Mouse (Mus musculus): ENCODE measurements around the gene Stard8. TPM values are rescaled to one million over a fixed set of nuclear protein-coding genes. Genes with fewer than 3 reads are reported as not detected.
"Not testable (repeated sequence)": the region's sequence is repeated elsewhere in the genome, so short reads cannot be mapped to it uniquely, and the experiment has no call there.

The Stard8 gene
- polyA plus RNA-seq (2014; fragmentation: Nextera tagmentation; extraction: Ambion mirVana), result 7.2 and 7.4 TPM in 2 replicates

GRCm38 (mm10) chrX:99003046-99003445 lies at the start of gene Stard8:
Gene Stard8, plus strand, starts transcription at chrX:99003248.
- ATAC-seq (replicated peaks; ENCODE audit: low FRiP score) (no peak), DNase-seq (ENCODE audit: low spot score) (no peak)
- Histone ChIP-seq H3K27me3 (replicated peaks; ENCODE audit: control insufficient read depth, insufficient read depth, low read length) (peaks cover 9% of the 10 kb centered on the region), H3K36me3 (ENCODE audit: control insufficient read depth, insufficient read depth, low read length) (no peaks in the 10 kb centered on the region), H3K4me1 (replicated peaks; ENCODE audit: control insufficient read depth, insufficient read depth, low read length) (no peaks in the 10 kb centered on the region), H3K9me3 (ENCODE audit: control insufficient read depth, low read length) (no peaks in the 10 kb centered on the region), H3K27ac (ENCODE audit: low read depth, low read length) (no peak within 1 kb of the TSS), H3K4me2 (no peak within 1 kb of the TSS), H3K9ac (ENCODE audit: low read depth, low read length) (no peak within 1 kb of the TSS), H3K4me3 (ENCODE audit: low read depth, low read length) (no peak within 1 kb of the TSS)
- WGBS, result 49% methylated on average over 9 of the region's 9 CpGs

- no peak overlapping the region for H3K4me3 ChIP-seq (ENCODE audit: low read depth, low read length)
- no peak overlapping the region for H3K9ac ChIP-seq (ENCODE audit: low read depth, low read length)
- H3K4me2 ChIP-seq, result no peak overlapping the region
- no peaks in the 10 kb centered on the region for H3K36me3 ChIP-seq (ENCODE audit: control insufficient read depth, insufficient read depth, low read length)
- no peaks in the 10 kb centered on the region for H3K9me3 ChIP-seq (ENCODE audit: control insufficient read depth, low read length)
- no peak overlapping the region for H3K27ac ChIP-seq (ENCODE audit: low read depth, low read length)
- H3K27me3 ChIP-seq (replicated peaks; ENCODE audit: control insufficient read depth, insufficient read depth, low read length), result no peaks in the 10 kb centered on the region
- no peak for DNase-seq (ENCODE audit: low spot score)
- H3K4me1 ChIP-seq (replicated peaks; ENCODE audit: control insufficient read depth, insufficient read depth, low read length), result no peaks in the 10 kb centered on the region
- no peak for ATAC-seq (replicated peaks; ENCODE audit: low FRiP score)
- WGBS, result 24% methylated on average over 6 of the region's 6 CpGs
Measured at GRCm38 (mm10) chrX:98953941-98954340, 49.1 kb upstream of the Stard8 start.

GRCm38 (mm10) chrX:98958287-98958686 lies 44.8 kb upstream of the Stard8 start:
- no peak for DNase-seq (ENCODE audit: low spot score)
- Histone ChIP-seq H3K4me2 (no peak overlapping the region), H3K36me3 (ENCODE audit: control insufficient read depth, insufficient read depth, low read length) (no peaks in the 10 kb centered on the region), H3K27me3 (replicated peaks; ENCODE audit: control insufficient read depth, insufficient read depth, low read length) (no peaks in the 10 kb centered on the region; the same call in 1 of the 2 replicates), H3K4me1 (replicated peaks; ENCODE audit: control insufficient read depth, insufficient read depth, low read length) (no peaks in the 10 kb centered on the region), H3K27ac (ENCODE audit: low read depth, low read length) (no peak overlapping the region), H3K9ac (ENCODE audit: low read depth, low read length) (no peak overlapping the region), H3K4me3 (ENCODE audit: low read depth, low read length) (no peak overlapping the region), H3K9me3 (ENCODE audit: control insufficient read depth, low read length) (no peaks in the 10 kb centered on the region)
- 79% methylated on average over 9 of the region's 9 CpGs for WGBS
- ATAC-seq (replicated peaks; ENCODE audit: low FRiP score), result peak; percentile 45

- no peak overlapping the region for H3K9ac ChIP-seq (ENCODE audit: low read depth, low read length)
- H3K36me3 ChIP-seq (ENCODE audit: control insufficient read depth, insufficient read depth, low read length), result no peaks in the 10 kb centered on the region
- H3K9me3 ChIP-seq (ENCODE audit: control insufficient read depth, low read length), result no peaks in the 10 kb centered on the region
- WGBS, result 67% methylated on average over 4 of the region's 4 CpGs
- no peak overlapping the region for H3K27ac ChIP-seq (ENCODE audit: low read depth, low read length)
- DNase-seq (ENCODE audit: low spot score) (no peak), ATAC-seq (replicated peaks; ENCODE audit: low FRiP score) (no peak)
- no peaks in the 10 kb centered on the region; the same call in 1 of the 2 replicates for H3K27me3 ChIP-seq (replicated peaks; ENCODE audit: control insufficient read depth, insufficient read depth, low read length)
- no peak overlapping the region for H3K4me2 ChIP-seq
- H3K4me1 ChIP-seq (replicated peaks; ENCODE audit: control insufficient read depth, insufficient read depth, low read length), result no peaks in the 10 kb centered on the region
- no peak overlapping the region for H3K4me3 ChIP-seq (ENCODE audit: low read depth, low read length)
Measured at GRCm38 (mm10) chrX:98959050-98959449, 44.0 kb upstream of the Stard8 start.

- Histone ChIP-seq H3K9me3 (ENCODE audit: control insufficient read depth, low read length) (no peaks in the 10 kb centered on the region), H3K4me3 (ENCODE audit: low read depth, low read length) (no peak overlapping the region), H3K36me3 (ENCODE audit: control insufficient read depth, insufficient read depth, low read length) (no peaks in the 10 kb centered on the region), H3K4me2 (no peak overlapping the region), H3K4me1 (replicated peaks; ENCODE audit: control insufficient read depth, insufficient read depth, low read length) (no peaks in the 10 kb centered on the region), H3K27ac (ENCODE audit: low read depth, low read length) (no peak overlapping the region), H3K27me3 (replicated peaks; ENCODE audit: control insufficient read depth, insufficient read depth, low read length) (no peaks in the 10 kb centered on the region; the same call in 1 of the 2 replicates), H3K9ac (ENCODE audit: low read depth, low read length) (no peak overlapping the region)
- ATAC-seq (replicated peaks; ENCODE audit: low FRiP score), result no peak
- DNase-seq (ENCODE audit: low spot score), result no peak
Measured at GRCm38 (mm10) chrX:98963742-98964141, 39.3 kb upstream of the Stard8 start.

- Histone ChIP-seq H3K4me1 (replicated peaks; ENCODE audit: control insufficient read depth, insufficient read depth, low read length) (no peaks in the 10 kb centered on the region), H3K36me3 (ENCODE audit: control insufficient read depth, insufficient read depth, low read length) (no peaks in the 10 kb centered on the region), H3K9ac (ENCODE audit: low read depth, low read length) (no peak overlapping the region), H3K9me3 (ENCODE audit: control insufficient read depth, low read length) (no peaks in the 10 kb centered on the region), H3K27me3 (replicated peaks; ENCODE audit: control insufficient read depth, insufficient read depth, low read length) (no peaks in the 10 kb centered on the region; the same call in 1 of the 2 replicates), H3K4me2 (no peak overlapping the region), H3K4me3 (ENCODE audit: low read depth, low read length) (no peak overlapping the region), H3K27ac (ENCODE audit: low read depth, low read length) (no peak overlapping the region)
- ATAC-seq (replicated peaks; ENCODE audit: low FRiP score) (no peak), DNase-seq (ENCODE audit: low spot score) (no peak)
Measured at GRCm38 (mm10) chrX:98964513-98964912, 38.5 kb upstream of the Stard8 start.

- 44% methylated on average over 5 of the region's 5 CpGs for WGBS
- H3K4me3 ChIP-seq (ENCODE audit: low read depth, low read length); H3K4me2 ChIP-seq; DNase-seq (ENCODE audit: low spot score); H3K9me3 ChIP-seq (ENCODE audit: control insufficient read depth, low read length); H3K9ac ChIP-seq (ENCODE audit: low read depth, low read length); ATAC-seq (replicated peaks; ENCODE audit: low FRiP score); H3K27me3 ChIP-seq (replicated peaks; ENCODE audit: control insufficient read depth, insufficient read depth, low read length); H3K27ac ChIP-seq (ENCODE audit: low read depth, low read length); H3K4me1 ChIP-seq (replicated peaks; ENCODE audit: control insufficient read depth, insufficient read depth, low read length); H3K36me3 ChIP-seq (ENCODE audit: control insufficient read depth, insufficient read depth, low read length): not testable (repeated sequence)
Measured at GRCm38 (mm10) chrX:98986611-98987010, 16.4 kb upstream of the Stard8 start.

- Histone ChIP-seq H3K4me2 (no peak overlapping the region), H3K27ac (ENCODE audit: low read depth, low read length) (no peak overlapping the region), H3K36me3 (ENCODE audit: control insufficient read depth, insufficient read depth, low read length) (no peaks in the 10 kb centered on the region), H3K27me3 (replicated peaks; ENCODE audit: control insufficient read depth, insufficient read depth, low read length) (0 out of 2 replicates have a peak, but pooled peaks cover 3% of the 10 kb centered on the region), H3K9me3 (ENCODE audit: control insufficient read depth, low read length) (no peaks in the 10 kb centered on the region), H3K4me1 (replicated peaks; ENCODE audit: control insufficient read depth, insufficient read depth, low read length) (no peaks in the 10 kb centered on the region), H3K9ac (ENCODE audit: low read depth, low read length) (no peak overlapping the region), H3K4me3 (ENCODE audit: low read depth, low read length) (no peak overlapping the region)
- DNase-seq (ENCODE audit: low spot score), result peak; percentile 39
- WGBS, result 32% methylated on average over 6 of the region's 6 CpGs
- no peak for ATAC-seq (replicated peaks; ENCODE audit: low FRiP score)
Measured at GRCm38 (mm10) chrX:98989574-98989973, 13.5 kb upstream of the Stard8 start.

GRCm38 (mm10) chrX:99002065-99002464 lies 983 bp upstream of the Stard8 start:
- Histone ChIP-seq H3K27me3 (replicated peaks; ENCODE audit: control insufficient read depth, insufficient read depth, low read length) (peaks cover 9% of the 10 kb centered on the region), H3K36me3 (ENCODE audit: control insufficient read depth, insufficient read depth, low read length) (no peaks in the 10 kb centered on the region), H3K9ac (ENCODE audit: low read depth, low read length) (no peak overlapping the region), H3K9me3 (ENCODE audit: control insufficient read depth, low read length) (no peaks in the 10 kb centered on the region), H3K27ac (ENCODE audit: low read depth, low read length) (no peak overlapping the region), H3K4me2 (no peak overlapping the region), H3K4me1 (replicated peaks; ENCODE audit: control insufficient read depth, insufficient read depth, low read length) (no peaks in the 10 kb centered on the region), H3K4me3 (ENCODE audit: low read depth, low read length) (no peak overlapping the region)
- no peak for ATAC-seq (replicated peaks; ENCODE audit: low FRiP score)
- DNase-seq (ENCODE audit: low spot score), result no peak
- WGBS, result 65% methylated on average over 6 of the region's 6 CpGs
